Mouse (Mus musculus): ENCODE measurements at regions not wholly inside any gene's neighbourhood (a gene's known extent, or its start where the extent isn't known, plus 50 kb on each side); places are given as distances from the start of the nearest gene placed in this dataset.

- DNase-seq (ENCODE audit: low read depth, low spot score) = no peak
These were observed 935.8 kb downstream of the Slitrk1 start for GRCm38 (mm10) chr14:107978141-107978540.

GRCm38 (mm10) chr14:107952076-107952475 is 961.9 kb downstream of the Slitrk1 start:
- no peak for DNase-seq (ENCODE audit: low read depth, low spot score)

- DNase-seq (ENCODE audit: low read depth, low spot score) = no peak
These were observed 1010.2 kb downstream of the Slitrk1 start for GRCm38 (mm10) chr14:107903717-107904116.

- no peak for DNase-seq (ENCODE audit: low read depth, low spot score)
These were observed 1012.1 kb downstream of the Slitrk1 start for GRCm38 (mm10) chr14:107901823-107902222.

- no peak for DNase-seq (ENCODE audit: low read depth, low spot score)
These were observed 1053.1 kb downstream of the Slitrk1 start for GRCm38 (mm10) chr14:107860895-107861294.

- DNase-seq (ENCODE audit: low read depth, low spot score) = peak; percentile 2
These were observed 1064.3 kb downstream of the Slitrk1 start for GRCm38 (mm10) chr14:107849688-107850087.

GRCm38 (mm10) chr14:107845289-107846215 is 1068.4 kb downstream of the Slitrk1 start:
- no peak for DNase-seq (ENCODE audit: low read depth, low spot score)

GRCm38 (mm10) chr14:107844533-107844932 is 1069.4 kb downstream of the Slitrk1 start:
- no peak for DNase-seq (ENCODE audit: low read depth, low spot score)

- DNase-seq (ENCODE audit: low read depth, low spot score) = no peak
These were observed 1081.0 kb downstream of the Slitrk1 start for GRCm38 (mm10) chr14:107832976-107833375.

- no peak for DNase-seq (ENCODE audit: low read depth, low spot score)
These were observed 1128.7 kb downstream of the Slitrk1 start for GRCm38 (mm10) chr14:107785242-107785641.

Measured in CD4-positive helper T cell, adult 2 months (primary cell).